Mouse (Mus musculus): Measurements from ENCODE around the gene Mt3. TPM values are rescaled to one million over a fixed set of nuclear protein-coding genes. Genes with fewer than 3 reads are reported as not detected.
"Not testable (repeated sequence)": the region's sequence is repeated elsewhere in the genome, so short reads cannot be mapped to it uniquely, and the experiment has no call there.

Gene Mt3
- polyA plus RNA-seq, 1 experiment from 2014 or later: 6.8 TPM

DNA sequence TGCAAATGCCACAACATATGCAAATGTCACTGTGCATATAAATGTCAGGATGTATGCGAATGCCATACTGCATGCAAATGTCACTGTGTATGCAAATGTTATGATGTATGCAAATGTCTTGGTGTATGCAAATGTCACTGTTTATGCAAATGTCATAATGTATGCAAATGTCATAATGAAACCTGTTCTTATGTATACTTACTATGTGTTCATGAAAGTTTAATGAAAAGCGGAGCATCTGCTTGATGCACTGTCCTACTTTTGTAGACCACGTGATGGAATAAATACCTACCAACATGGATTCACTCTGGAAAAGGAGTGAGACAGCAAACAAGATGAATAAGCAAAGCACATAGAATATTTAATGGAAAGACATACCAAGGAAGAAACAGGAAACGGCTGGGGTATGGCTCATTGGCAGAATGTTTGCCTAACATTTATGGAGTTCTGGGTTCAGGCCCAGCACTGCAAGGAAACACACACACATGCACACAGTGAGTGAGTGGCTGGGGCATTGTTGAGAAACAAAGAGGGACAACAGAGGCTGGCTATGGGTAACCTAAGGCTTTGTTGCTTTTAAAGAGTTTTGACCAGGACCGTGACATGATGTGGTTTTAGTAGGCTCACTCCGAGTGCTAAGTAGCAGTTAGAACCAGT is 23.1 kb upstream of the Mt3 start:
- 84% methylated on average over 6 of the region's 6 CpGs for WGBS
- Histone ChIP-seq H3K27me3 (ENCODE audit: low read depth, poor library complexity, severe bottlenecking) (no peaks in the 10 kb centered on the region), H3K36me3 (no peaks in the 10 kb centered on the region), H3K4me3 (no peak overlapping the region), H3K4me1 (no peaks in the 10 kb centered on the region), H3K9me3 (replicated peaks) (no peaks in the 10 kb centered on the region), H3K27ac (replicated peaks) (no peak overlapping the region)
- DNase-seq (ENCODE audit: low spot score): no peak

DNA sequence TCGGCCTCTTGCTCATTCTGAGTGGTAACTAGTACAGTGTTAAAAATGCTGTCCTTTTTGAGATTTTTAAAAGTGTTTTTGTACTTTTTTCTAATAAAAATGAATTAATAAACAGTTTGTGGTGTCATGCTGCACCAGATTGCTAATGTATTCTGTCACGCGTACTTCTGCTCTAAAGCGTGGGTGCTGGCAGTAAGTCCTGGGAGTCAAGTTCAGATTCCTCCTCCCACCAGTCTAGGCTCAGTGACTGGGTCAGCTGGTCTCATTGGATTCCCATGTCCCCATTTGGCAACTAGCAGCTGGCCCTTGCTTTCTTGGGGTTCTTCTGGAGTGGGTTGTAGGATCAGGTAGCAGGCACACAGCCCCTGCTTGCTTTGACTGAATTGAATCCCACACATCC is 22.3 kb upstream of the Mt3 start:
- Histone ChIP-seq H3K27ac (replicated peaks) (no peak overlapping the region), H3K27me3 (ENCODE audit: low read depth, poor library complexity, severe bottlenecking) (no peaks in the 10 kb centered on the region), H3K4me1 (no peaks in the 10 kb centered on the region), H3K9me3 (replicated peaks) (no peaks in the 10 kb centered on the region), H3K36me3 (no peaks in the 10 kb centered on the region), H3K4me3 (no peak overlapping the region)
- DNase-seq (ENCODE audit: low spot score): no peak
- WGBS: 93% methylated on average over 4 of the region's 4 CpGs

DNA sequence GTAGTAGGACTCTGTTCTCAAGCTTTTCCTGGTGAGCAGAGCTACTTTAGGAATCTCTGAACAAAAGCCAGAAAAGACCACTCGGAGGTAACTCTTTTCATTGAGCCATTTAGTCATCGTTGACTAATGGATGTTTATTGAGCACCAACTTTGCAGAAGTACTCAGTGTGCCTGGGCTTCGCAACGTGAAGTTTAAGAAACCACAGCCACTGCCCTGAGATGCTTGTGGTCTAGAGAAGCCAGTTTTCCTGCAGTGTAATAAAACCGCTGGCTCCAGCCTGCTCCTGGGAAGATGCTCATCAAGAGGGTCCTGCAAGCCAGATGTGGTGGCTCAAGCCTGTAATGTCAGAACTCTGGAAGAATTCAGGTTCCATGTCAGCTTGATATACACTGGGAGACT is 20.3 kb upstream of the Mt3 start:
- H3K27ac ChIP-seq (replicated peaks): no peak overlapping the region
- WGBS: 87% methylated on average over 5 of the region's 5 CpGs
- H3K4me1 ChIP-seq: no peaks in the 10 kb centered on the region
- H3K27me3 ChIP-seq (ENCODE audit: low read depth, poor library complexity, severe bottlenecking): no peaks in the 10 kb centered on the region
- no peaks in the 10 kb centered on the region for H3K36me3 ChIP-seq
- DNase-seq (ENCODE audit: low spot score): no peak
- H3K9me3 ChIP-seq (replicated peaks): no peaks in the 10 kb centered on the region
- no peak overlapping the region for H3K4me3 ChIP-seq

DNA sequence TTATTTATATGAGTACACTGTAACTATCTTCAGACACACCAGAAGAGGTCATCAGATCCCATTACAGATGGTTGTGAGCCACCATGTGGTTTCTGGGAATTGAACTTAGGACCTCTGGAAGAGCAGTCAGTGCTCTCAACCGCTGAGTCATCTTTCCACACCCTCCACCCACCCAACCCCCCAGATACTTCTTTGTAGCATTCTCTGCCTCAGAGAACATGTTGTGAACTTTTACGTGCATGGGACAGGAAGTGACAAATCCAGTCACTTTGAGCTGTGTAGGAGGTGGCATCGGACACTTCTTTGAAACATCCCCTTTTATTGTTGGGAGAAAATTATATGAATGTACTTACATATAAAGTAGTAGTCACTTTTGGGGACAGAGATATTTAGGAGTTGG is 17.8 kb upstream of the Mt3 start:
- not testable (repeated sequence) for H3K4me1 ChIP-seq; DNase-seq (ENCODE audit: low spot score); H3K4me3 ChIP-seq; H3K27ac ChIP-seq (replicated peaks); H3K9me3 ChIP-seq (replicated peaks); H3K36me3 ChIP-seq; H3K27me3 ChIP-seq (ENCODE audit: low read depth, poor library complexity, severe bottlenecking)
- WGBS: 78% methylated on average over 3 of the region's 3 CpGs

DNA sequence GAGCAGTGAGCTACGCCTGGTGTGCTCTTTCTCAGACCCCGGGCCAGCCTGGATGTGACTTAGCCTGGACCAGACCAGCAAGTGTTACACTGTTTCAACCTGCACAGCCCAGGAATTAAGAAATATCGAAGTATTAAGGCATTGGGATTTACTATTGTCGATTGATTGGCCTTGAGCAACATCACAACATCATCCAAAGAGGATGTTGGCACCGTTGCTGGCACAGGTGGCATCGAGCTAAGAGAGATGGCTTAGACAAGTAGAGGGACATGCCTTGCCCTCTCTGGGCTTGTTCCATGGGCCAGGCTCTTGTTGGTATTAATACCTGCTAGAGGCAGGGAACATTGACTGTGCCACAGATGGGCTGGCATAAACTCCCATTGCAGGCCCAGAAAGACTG is 16.9 kb upstream of the Mt3 start:
- Histone ChIP-seq H3K27ac (replicated peaks) (no peak overlapping the region), H3K36me3 (no peaks in the 10 kb centered on the region), H3K27me3 (ENCODE audit: low read depth, poor library complexity, severe bottlenecking) (no peaks in the 10 kb centered on the region), H3K4me1 (no peaks in the 10 kb centered on the region), H3K9me3 (replicated peaks) (no peaks in the 10 kb centered on the region), H3K4me3 (no peak overlapping the region)
- 89% methylated on average over 6 of the region's 6 CpGs for WGBS
- DNase-seq (ENCODE audit: low spot score): no peak

DNA sequence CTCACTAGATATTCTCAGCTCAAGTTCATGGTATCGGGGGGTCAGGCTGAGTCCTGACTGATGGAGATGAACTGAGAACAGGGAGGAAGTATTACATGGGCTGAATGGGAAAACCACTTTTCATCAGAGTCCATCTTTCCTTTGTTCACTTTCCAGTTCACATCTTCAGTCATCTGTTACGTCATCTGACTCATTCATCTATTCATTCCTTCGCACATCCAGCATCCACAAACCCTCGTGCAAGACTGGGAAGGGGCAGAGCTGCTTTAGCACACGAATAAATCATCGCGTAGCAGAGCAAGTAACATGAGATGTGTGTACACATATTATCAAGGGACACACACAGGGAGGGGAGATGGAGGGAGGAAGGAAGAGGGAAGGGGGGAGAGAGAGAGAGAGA is 16.2 kb upstream of the Mt3 start:
- Histone ChIP-seq H3K9me3 (replicated peaks) (no peaks in the 10 kb centered on the region), H3K4me1 (no peaks in the 10 kb centered on the region), H3K27ac (replicated peaks) (no peak overlapping the region), H3K27me3 (ENCODE audit: low read depth, poor library complexity, severe bottlenecking) (no peaks in the 10 kb centered on the region), H3K36me3 (no peaks in the 10 kb centered on the region), H3K4me3 (no peak overlapping the region)
- no peak for DNase-seq (ENCODE audit: low spot score)
- 79% methylated on average over 7 of the region's 7 CpGs for WGBS

DNA sequence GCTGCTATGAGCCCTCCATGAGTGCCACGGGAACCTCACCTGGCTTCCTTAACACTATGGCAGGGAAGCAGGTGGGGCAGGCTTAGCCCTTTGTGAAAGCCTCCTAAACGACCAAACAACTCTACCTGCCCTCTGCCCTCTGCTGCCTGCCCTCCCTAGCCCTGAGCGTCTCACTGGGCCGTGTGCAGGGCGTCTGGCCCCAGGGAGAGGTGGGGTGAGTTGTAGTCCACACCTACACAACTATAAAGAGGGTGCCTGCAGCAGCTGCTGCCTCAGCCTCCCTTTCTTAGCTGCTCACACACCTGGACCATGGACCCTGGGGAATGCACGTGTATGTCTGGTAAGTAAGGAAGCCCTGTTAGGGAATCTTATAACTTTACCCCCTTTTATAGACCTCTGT is 15.5 kb upstream of the Mt3 start, which contains the start of gene Mt4:
Gene Mt4 (plus strand): TSS at position 265 of the 400 bp plus-strand sequence.
- Histone ChIP-seq H3K27me3 (ENCODE audit: low read depth, poor library complexity, severe bottlenecking) (no peaks in the 10 kb centered on the region), H3K36me3 (no peaks in the 10 kb centered on the region), H3K27ac (replicated peaks) (no peak within 1 kb of the TSS), H3K9me3 (replicated peaks) (no peaks in the 10 kb centered on the region), H3K4me3 (no peak within 1 kb of the TSS), H3K4me1 (no peaks in the 10 kb centered on the region)
- WGBS: 66% methylated on average over 6 of the region's 6 CpGs
- DNase-seq (ENCODE audit: low spot score): no peak

DNA sequence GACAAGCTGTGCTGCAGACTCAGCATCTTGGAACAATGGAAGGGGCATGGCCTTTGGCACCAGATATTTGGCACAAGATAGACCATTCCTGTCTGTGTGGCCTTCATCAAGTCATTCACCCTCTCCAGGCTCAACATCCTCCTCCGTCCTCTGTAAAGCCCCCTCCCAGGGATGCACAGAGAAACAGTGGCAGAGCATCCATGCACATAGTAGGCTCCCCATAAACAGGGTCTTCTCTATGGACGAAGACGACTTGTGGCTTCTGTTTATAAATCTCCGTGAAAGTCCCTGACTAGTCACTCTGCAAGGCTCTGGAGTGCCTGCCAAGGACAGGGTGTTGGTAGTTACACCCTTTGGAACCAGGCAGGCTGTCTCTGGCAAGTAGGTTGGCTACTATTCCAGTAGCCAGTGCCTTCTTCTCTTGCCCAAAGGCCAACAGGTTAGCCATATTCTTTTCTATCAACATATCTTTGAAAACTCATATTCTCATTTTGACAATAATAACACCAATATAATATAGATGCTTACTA is 12.1 kb upstream of the Mt3 start:
- WGBS: 80% methylated on average over 4 of the region's 4 CpGs
- Histone ChIP-seq H3K4me3 (no peak overlapping the region), H3K4me1 (no peaks in the 10 kb centered on the region), H3K27ac (replicated peaks) (no peak overlapping the region), H3K9me3 (replicated peaks) (no peaks in the 10 kb centered on the region), H3K27me3 (ENCODE audit: low read depth, poor library complexity, severe bottlenecking) (no peaks in the 10 kb centered on the region), H3K36me3 (no peaks in the 10 kb centered on the region)
- no peak for DNase-seq (ENCODE audit: low spot score)

DNA sequence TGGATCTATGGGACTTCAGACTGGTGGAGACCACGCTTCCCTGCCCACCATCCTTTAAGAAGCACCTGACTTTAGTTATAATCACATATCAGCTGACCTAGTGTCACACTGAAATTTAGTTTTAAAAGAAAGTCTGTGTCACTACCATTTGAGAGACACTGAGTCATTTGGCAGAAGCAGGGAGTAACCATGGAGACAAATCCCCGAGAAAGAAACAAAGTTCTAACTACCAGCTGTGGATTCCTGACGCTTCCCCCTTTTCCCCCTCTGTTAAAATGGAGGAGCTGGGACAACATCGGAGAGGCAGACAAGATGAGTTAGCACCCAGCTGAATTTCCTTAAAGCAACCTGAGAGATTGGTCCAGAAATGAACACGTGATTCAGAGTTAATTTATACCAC is 4.2 kb upstream of the Mt3 start:
- H3K4me3 ChIP-seq: no peak overlapping the region
- H3K4me1 ChIP-seq: peaks cover 27% of the 10 kb centered on the region
- H3K36me3 ChIP-seq: no peaks in the 10 kb centered on the region
- H3K27me3 ChIP-seq (ENCODE audit: low read depth, poor library complexity, severe bottlenecking): peaks cover 34% of the 10 kb centered on the region
- H3K27ac ChIP-seq (replicated peaks): no peak overlapping the region
- DNase-seq (ENCODE audit: low spot score): no peak
- 37% methylated on average over 5 of the region's 5 CpGs for WGBS
- no peaks in the 10 kb centered on the region for H3K9me3 ChIP-seq (replicated peaks)

DNA sequence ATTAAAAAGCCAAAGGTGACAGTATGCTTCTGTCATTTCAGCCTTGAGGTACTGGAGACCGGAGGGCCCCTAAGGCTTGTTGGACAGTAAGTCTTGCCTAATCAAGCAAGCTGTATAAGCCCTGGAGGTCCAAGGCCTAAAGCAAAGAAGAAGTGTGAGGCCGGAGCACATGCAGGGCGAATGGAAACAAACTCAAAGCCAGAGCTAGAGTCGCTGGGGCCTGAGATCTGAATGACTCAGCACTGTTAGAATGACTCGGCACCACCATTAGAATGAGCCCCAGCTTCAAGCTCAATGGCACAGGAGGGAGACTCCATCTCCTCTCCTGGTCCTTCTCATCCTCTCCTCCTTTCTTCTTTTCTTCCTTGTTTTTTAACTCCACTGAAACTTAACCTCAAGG is 1.5 kb upstream of the Mt3 start:
- Histone ChIP-seq H3K9me3 (replicated peaks) (no peaks in the 10 kb centered on the region), H3K27me3 (ENCODE audit: low read depth, poor library complexity, severe bottlenecking) (peaks cover 51% of the 10 kb centered on the region), H3K27ac (replicated peaks) (no peak overlapping the region), H3K4me3 (no peak overlapping the region), H3K4me1 (peaks cover 43% of the 10 kb centered on the region), H3K36me3 (no peaks in the 10 kb centered on the region)
- WGBS: 80% methylated on average over 5 of the region's 5 CpGs
- no peak for DNase-seq (ENCODE audit: low spot score)

DNA sequence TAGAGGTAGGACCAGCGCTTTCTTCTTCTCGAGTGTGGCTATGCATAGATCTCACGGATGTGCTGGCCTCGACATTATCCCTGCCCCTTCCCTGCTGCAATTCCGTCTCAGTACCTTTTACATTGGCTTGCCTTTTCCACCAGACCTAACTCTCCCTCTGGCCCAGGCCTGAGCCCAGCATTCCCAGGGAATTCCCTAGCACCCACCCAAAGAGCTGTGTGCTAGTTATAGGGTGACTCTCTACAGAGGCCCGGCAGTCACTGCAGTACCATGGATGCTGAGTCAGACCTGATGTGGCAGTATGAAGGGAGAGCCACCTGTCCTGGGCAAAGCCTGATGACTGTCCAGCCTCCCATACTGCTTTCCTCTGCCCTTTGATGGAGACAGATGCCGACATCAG is 1.0 kb downstream of the Mt3 start:
- DNase-seq (ENCODE audit: low spot score): no peak
- peaks cover 51% of the 10 kb centered on the region for H3K27me3 ChIP-seq (ENCODE audit: low read depth, poor library complexity, severe bottlenecking)
- 27% methylated on average over 7 of the region's 7 CpGs for WGBS
- no peaks in the 10 kb centered on the region for H3K36me3 ChIP-seq
- H3K4me3 ChIP-seq: peak overlapping the region; percentile 58
- no peak overlapping the region for H3K27ac ChIP-seq (replicated peaks)
- H3K4me1 ChIP-seq: peaks cover 39% of the 10 kb centered on the region
- no peaks in the 10 kb centered on the region for H3K9me3 ChIP-seq (replicated peaks)

DNA sequence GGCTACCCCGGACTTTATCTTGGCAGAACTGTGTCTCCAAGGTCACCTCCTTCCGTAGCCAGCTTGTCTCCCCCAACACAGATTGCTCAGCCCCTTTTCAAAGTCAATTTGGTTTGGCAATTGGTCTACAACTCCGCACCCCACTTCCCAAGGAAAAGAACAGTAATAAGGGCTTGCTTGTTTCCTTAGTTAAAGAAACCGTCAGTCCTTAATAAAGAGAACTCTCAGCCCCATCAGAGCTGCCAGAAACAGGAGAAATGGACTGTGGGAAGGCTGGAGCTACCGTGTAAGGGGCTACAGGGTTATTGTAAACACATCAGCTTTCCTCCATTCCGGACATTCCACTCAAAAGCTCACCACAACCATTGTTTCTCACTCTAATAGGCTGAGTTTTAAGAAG is 2.1 kb downstream of the Mt3 start:
- 58% methylated on average over 6 of the region's 6 CpGs for WGBS

DNA sequence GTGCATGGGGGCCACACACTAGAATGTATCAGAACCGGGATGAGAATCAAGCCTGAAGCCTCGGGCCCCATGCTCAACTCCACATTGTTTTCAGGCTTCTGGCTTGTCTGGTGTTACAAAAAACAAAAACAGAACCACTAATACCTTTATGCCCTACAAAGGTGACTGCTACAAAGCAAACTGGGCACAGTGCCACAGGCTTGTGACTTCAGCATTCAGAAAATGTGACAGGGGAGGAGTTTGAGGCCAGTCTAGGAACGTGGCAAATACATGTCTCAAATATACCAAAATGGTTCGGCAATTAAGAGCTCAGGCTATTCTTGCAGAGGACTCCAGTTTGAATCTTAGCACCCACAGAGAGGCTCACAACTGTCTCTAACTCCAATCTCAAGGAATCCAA is 3.7 kb downstream of the Mt3 start:
- Histone ChIP-seq H3K4me3 (no peak overlapping the region), H3K4me1 (peaks cover 38% of the 10 kb centered on the region), H3K9me3 (replicated peaks) (no peaks in the 10 kb centered on the region), H3K27me3 (ENCODE audit: low read depth, poor library complexity, severe bottlenecking) (peaks cover 39% of the 10 kb centered on the region), H3K36me3 (no peaks in the 10 kb centered on the region), H3K27ac (replicated peaks) (no peak overlapping the region)
- DNase-seq (ENCODE audit: low spot score): no peak
- WGBS: 78% methylated on average over 4 of the region's 4 CpGs

More for the DNA sequence above, 2.1 kb downstream of the Mt3 start:
- no peak overlapping the region for H3K4me3 ChIP-seq
- H3K27me3 ChIP-seq (ENCODE audit: low read depth, poor library complexity, severe bottlenecking): peaks cover 51% of the 10 kb centered on the region
- no peak overlapping the region for H3K27ac ChIP-seq (replicated peaks)
- DNase-seq (ENCODE audit: low spot score): no peak
- H3K4me1 ChIP-seq: peaks cover 38% of the 10 kb centered on the region
- H3K36me3 ChIP-seq: no peaks in the 10 kb centered on the region
- H3K9me3 ChIP-seq (replicated peaks): no peaks in the 10 kb centered on the region

DNA sequence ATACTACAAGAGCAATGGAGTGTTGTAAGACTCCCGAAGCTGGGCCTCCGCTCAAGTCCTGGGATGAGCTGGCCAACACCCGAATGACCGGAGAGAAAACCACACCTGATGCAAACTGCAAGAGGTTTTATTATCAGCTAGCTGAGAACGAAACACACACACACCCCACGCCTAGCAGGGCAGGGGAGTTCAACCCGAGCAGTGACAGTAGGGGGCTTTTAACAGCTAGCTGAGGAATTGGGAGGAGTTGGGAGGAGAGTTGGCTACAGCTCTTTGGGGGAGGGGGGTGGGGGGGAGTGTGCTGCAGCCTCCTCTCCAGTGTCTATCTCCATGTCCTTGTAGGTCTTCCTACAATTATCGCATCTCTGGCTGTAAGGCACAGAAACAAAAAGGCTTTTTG is 13.4 kb downstream of the Mt3 start:
- not testable (repeated sequence) for H3K36me3 ChIP-seq; H3K9me3 ChIP-seq (replicated peaks); H3K4me3 ChIP-seq; H3K27ac ChIP-seq (replicated peaks); H3K4me1 ChIP-seq; DNase-seq (ENCODE audit: low spot score)
- 79% methylated on average over 8 of the region's 8 CpGs for WGBS
- peaks cover 43% of the 10 kb centered on the region for H3K27me3 ChIP-seq (ENCODE audit: low read depth, poor library complexity, severe bottlenecking)
